Mouse (Mus musculus) neural tube, embryonic 13.5 days (tissue): ENCODE measurements around the gene Nr2f2. TPM values are rescaled to one million over a fixed set of nuclear protein-coding genes. Genes with fewer than 3 reads are reported as not detected.

ENCODE experiments used
- ATAC-seq: fragments of 200-750 bp; cut with Nextera tagmentation; 2 replicates; pipeline ENCODE4 v1.8.0; 2017; ENCODE audit warnings: low read depth, mild to moderate bottlenecking, moderate TSS enrichment, moderate library complexity
- H3K27ac ChIP-seq: fragments of 300-500 bp; sonication (generic); replicated peaks from 2 replicates; pipeline ENCODE4 v1.5.1; 2015; ENCODE audit warnings: moderate library complexity, mild to moderate bottlenecking, inconsistent platforms
- H3K27me3 ChIP-seq: fragments of 300-500 bp; sonication (generic); 2 replicates; pipeline ENCODE4 v1.6.1; 2015; ENCODE audit warnings: mild to moderate bottlenecking, inconsistent platforms
- H3K36me3 ChIP-seq: fragments of 300-500 bp; sonication (generic); 2 replicates; pipeline ENCODE4 v1.6.1; 2015; ENCODE audit warnings: mild to moderate bottlenecking, inconsistent platforms
- H3K4me1 ChIP-seq: fragments of 300-500 bp; sonication (generic); replicated peaks from 2 replicates; pipeline ENCODE4 v1.6.1; 2015; ENCODE audit warnings: inconsistent platforms
- H3K4me2 ChIP-seq: fragments of 300-500 bp; sonication (generic); 2 replicates; pipeline ENCODE4 v1.6.1; 2015; ENCODE audit warnings: inconsistent platforms, mild to moderate bottlenecking, moderate library complexity
- H3K4me3 ChIP-seq: fragments of 300-500 bp; sonication (generic); 2 replicates; pipeline ENCODE4 v1.5.1; 2015; ENCODE audit warnings: mild to moderate bottlenecking, inconsistent platforms
- H3K9ac ChIP-seq: fragments of 300-500 bp; sonication (generic); 2 replicates; pipeline ENCODE4 v1.6.1; 2015; ENCODE audit warnings: moderate library complexity, mild to moderate bottlenecking, inconsistent platforms
- H3K9me3 ChIP-seq: fragments of 300-500 bp; sonication (generic); 2 replicates; pipeline ENCODE4 v1.6.1; 2016; ENCODE audit warnings: inconsistent platforms
- WGBS: fragments of 180-500 bp; shearing (Covaris S2); methylation state at CpG from one replicate; pipeline ENCODE4 v1.1.7; 2015; 5-methylcytosine and 5-hydroxymethylcytosine counted together
- polyA plus RNA-seq: library from polyadenylated mRNA; unstranded; fragments of >200 nt; fragmentation: Nextera tagmentation; extraction: Ambion mirVana; gene quantifications from 2 replicates; pipeline ENCODE4 v1.2.1, GENCODE M21; 2015

Gene Nr2f2
- polyA plus RNA-seq, 1 experiment from 2014 or later, result 85.5 TPM

- Histone ChIP-seq H3K36me3 (0 out of 2 replicates have a peak, but pooled peaks cover 4% of the 10 kb centered on the region), H3K27me3 (peaks cover 23% of the 10 kb centered on the region), H3K27ac (peak overlapping the region; percentile 100), H3K9ac (peak overlapping the region; percentile 66), H3K4me1 (peaks cover 27% of the 10 kb centered on the region), H3K4me3 (peak overlapping the region; percentile 92), H3K4me2 (peak overlapping the region; percentile 90), H3K9me3 (no peaks in the 10 kb centered on the region)
- WGBS, result 6% methylated on average over 12 of the region's 12 CpGs
- ATAC-seq, result no peak
Observed at GRCm38 (mm10) chr7:70362526-70363170, 3.9 kb downstream of the Nr2f2 start.

GRCm38 (mm10) chr7:70361383-70362364 lies 4.9 kb downstream of the Nr2f2 start:
- peak; percentile 93 for ATAC-seq
- H3K4me3 ChIP-seq, result peak overlapping the region; percentile 92
- peak overlapping the region; percentile 100 for H3K27ac ChIP-seq
- peak overlapping the region; percentile 90 for H3K4me2 ChIP-seq
- peaks cover 14% of the 10 kb centered on the region for H3K27me3 ChIP-seq
- H3K4me1 ChIP-seq, result peaks cover 35% of the 10 kb centered on the region
- H3K36me3 ChIP-seq, result peaks cover 12% of the 10 kb centered on the region; the same call in 1 of the 2 replicates
- no peaks in the 10 kb centered on the region for H3K9me3 ChIP-seq
- WGBS, result under 1% methylated on average over 98 of the region's 98 CpGs
- H3K9ac ChIP-seq, result peak overlapping the region; percentile 96

GRCm38 (mm10) chr7:70360611-70361382 lies 5.7 kb downstream of the Nr2f2 start:
- H3K4me2 ChIP-seq, result peak overlapping the region; percentile 90
- H3K9me3 ChIP-seq, result no peaks in the 10 kb centered on the region
- ATAC-seq, result no peak
- H3K27ac ChIP-seq, result peak overlapping the region; percentile 100
- H3K36me3 ChIP-seq, result peaks cover 17% of the 10 kb centered on the region; the same call in 1 of the 2 replicates
- peak overlapping the region; percentile 96 for H3K9ac ChIP-seq
- peaks cover 43% of the 10 kb centered on the region for H3K4me1 ChIP-seq
- WGBS, result under 1% methylated on average over 67 of the region's 84 CpGs
- H3K4me3 ChIP-seq, result peak overlapping the region; percentile 92
- 0 out of 2 replicates have a peak, but pooled peaks cover 7% of the 10 kb centered on the region for H3K27me3 ChIP-seq

DNA sequence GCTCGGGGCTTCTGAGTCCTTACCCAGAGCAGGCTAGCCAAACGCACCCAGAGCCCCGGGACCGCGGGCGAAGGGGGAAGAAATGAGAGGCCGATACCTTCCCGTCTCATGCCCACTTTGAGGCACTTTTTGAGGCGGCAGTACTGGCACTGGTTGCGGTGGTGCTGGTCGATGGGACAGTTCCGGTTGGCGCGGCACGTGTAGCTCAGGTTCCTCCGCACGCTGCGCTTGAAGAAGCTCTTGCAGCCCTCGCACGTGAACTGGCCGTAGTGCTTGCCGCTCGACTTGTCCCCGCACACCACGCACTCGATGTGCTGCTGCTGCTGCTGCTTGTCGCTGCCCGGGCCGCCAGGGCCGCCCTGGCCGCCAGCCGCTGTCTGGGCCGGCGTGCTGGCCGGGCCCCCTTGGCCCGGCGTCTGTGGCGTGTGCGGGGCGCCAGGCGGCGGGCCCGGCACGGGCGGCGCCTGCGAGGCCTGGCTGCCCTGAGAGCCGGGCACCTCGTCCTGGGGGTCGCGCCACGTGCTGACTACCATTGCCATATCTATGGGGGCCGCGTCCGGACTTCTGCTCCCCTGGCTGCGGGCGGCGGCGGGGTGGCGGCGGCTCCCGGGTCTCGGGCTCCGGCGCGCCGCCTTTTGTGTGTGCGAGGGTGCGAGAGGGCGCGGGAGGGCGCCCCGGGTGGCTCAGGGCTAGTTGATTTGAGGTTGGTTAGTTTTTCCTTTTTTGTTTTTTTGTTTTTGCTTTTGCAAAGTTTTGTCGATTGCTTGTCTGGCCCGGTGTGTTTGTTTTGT lies 6.5 kb downstream of the Nr2f2 start:
- peak overlapping the region; percentile 100 for H3K27ac ChIP-seq
- no peaks in the 10 kb centered on the region for H3K9me3 ChIP-seq
- WGBS, result under 1% methylated on average over 72 of the region's 75 CpGs
- peak overlapping the region; percentile 96 for H3K9ac ChIP-seq
- peaks cover 46% of the 10 kb centered on the region for H3K4me1 ChIP-seq
- 0 out of 2 replicates have a peak, but pooled peaks cover 7% of the 10 kb centered on the region for H3K27me3 ChIP-seq
- peak overlapping the region; percentile 92 for H3K4me3 ChIP-seq
- peak overlapping the region; percentile 90 for H3K4me2 ChIP-seq
- H3K36me3 ChIP-seq, result peaks cover 19% of the 10 kb centered on the region; the same call in 1 of the 2 replicates
- ATAC-seq, result no peak

GRCm38 (mm10) chr7:70358848-70359591 lies 7.5 kb downstream of the Nr2f2 start:
- ATAC-seq, result no peak

DNA sequence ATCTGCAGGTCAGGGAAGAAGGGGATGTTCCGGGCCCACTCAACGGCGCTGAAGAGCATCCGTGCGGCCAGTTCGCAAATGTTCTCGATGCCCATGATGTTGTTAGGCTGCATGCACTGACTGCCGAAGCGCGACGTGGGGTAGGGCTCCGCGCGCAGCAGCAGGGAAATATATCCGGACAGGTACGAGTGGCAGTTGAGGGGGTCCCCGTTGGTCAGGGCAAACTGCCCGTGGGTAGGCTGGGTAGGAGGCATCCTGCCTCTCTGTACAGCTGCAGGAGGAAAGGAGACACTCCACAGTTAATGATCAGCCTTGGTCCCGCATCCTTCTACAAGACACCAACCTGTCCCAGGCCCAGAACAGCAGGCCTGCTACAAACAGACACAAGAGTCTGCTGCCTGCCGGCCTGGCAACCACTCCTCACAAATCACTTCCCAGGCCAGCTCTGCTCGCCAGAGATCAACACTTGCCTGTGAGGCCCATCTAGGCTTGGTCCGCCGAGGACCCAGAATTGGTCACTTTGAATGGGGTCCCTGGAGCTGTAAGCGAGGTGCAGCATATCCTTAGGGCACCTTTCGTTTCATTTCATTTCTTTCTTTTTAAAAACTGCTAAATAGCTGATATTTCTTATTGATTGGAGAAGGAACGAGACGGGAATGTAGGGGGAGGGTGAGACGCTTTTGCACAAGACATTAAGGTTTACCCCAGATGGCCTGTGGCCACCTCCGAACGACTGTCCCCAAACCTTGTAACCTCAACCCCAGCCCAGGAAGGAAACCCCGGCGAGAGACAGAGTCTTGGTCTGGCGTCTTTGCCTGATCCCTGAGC lies 8.3 kb downstream of the Nr2f2 start:
- H3K9me3 ChIP-seq, result no peaks in the 10 kb centered on the region
- peak overlapping the region; percentile 90 for H3K4me2 ChIP-seq
- peak overlapping the region; percentile 100 for H3K27ac ChIP-seq
- peaks cover 48% of the 10 kb centered on the region for H3K4me1 ChIP-seq
- WGBS, result under 1% methylated on average over 33 of the region's 33 CpGs
- H3K4me3 ChIP-seq, result peak overlapping the region; percentile 92
- H3K36me3 ChIP-seq, result peaks cover 19% of the 10 kb centered on the region; the same call in 1 of the 2 replicates
- H3K27me3 ChIP-seq, result 0 out of 2 replicates have a peak, but pooled peaks cover under 1% of the 10 kb centered on the region
- H3K9ac ChIP-seq, result peak overlapping the region; percentile 96
- no peak for ATAC-seq

More at GRCm38 (mm10) chr7:70358848-70359591, 7.5 kb downstream of the Nr2f2 start:
- Histone ChIP-seq H3K9ac (peak overlapping the region; percentile 96), H3K27ac (peak overlapping the region; percentile 100), H3K4me3 (peak overlapping the region; percentile 92), H3K9me3 (no peaks in the 10 kb centered on the region), H3K4me1 (peaks cover 48% of the 10 kb centered on the region), H3K36me3 (peaks cover 19% of the 10 kb centered on the region; the same call in 1 of the 2 replicates), H3K4me2 (peak overlapping the region; percentile 90), H3K27me3 (0 out of 2 replicates have a peak, but pooled peaks cover 7% of the 10 kb centered on the region)
- under 1% methylated on average over 33 of the region's 33 CpGs for WGBS

DNA sequence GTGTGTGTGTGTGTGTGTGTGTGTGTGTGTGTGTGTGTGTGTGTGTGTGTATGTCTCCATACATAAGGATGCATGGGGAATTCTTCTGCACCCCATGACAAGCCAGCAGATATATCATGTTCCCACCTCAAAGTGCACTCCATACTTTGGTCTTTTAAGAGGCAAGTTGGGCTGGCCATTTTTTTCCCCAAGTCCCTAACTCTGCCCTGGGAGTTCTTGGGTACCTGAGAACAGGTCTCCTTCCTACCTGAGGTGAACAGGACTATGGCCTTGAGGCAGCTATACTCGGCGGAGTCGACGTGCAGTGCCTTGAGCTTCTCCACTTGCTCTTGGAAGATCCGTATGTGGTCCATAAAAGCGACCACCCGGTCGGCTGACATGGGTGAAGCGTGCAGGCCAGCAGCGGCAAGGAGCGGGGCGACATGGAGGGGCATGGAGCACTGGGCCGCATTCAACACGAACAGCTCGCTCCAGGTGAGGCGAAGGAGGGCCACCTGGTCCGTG lies 9.0 kb downstream of the Nr2f2 start:
- Histone ChIP-seq H3K4me2 (peak overlapping the region; percentile 90), H3K27me3 (no peaks in the 10 kb centered on the region), H3K9ac (peak overlapping the region; percentile 96), H3K36me3 (peaks cover 19% of the 10 kb centered on the region; the same call in 1 of the 2 replicates), H3K27ac (peak overlapping the region; percentile 100), H3K9me3 (no peaks in the 10 kb centered on the region), H3K4me3 (peak overlapping the region; percentile 92), H3K4me1 (peaks cover 52% of the 10 kb centered on the region)
- no peak for ATAC-seq
- 2% methylated on average over 17 of the region's 17 CpGs for WGBS

DNA sequence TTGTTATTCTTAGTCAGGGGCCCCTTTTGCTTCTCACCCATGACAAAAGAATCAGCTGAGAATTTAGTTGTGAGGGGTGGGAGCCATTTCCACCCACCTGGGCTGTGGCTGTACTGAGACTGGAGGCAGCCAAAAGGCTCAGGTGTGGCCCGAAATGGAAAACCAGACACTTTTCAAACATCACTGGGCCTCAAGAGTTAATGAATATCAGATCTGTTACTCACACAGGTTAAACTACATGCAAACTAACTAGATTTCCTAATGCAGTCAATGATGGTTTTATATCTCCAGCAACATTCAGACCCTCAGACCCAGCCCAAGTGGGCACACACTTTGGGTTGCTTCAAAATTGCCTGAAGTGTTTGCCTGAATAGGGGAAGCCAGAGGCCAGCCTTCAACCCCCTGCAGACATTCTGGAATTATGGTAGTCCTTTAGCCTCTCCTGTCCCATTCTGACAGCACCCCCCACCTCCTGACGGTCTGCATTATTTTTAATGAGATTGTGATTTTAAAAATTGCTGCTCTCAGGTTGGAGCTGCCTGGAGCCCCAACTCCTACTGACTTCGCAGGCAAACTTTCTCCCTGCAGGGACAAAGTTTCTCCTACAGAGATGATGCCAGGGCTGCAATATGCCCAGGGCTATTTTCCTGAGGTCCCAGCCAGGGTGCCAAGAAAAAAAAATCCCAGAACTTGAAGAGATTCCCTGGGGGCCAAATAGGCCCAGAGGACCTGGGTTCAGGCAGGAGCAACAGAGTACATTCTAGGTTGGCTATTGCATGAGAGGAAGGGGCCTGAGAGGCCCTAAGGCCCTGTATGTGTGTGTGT lies 9.6 kb downstream of the Nr2f2 start:
- H3K4me3 ChIP-seq, result peak overlapping the region; percentile 92
- peak overlapping the region; percentile 100 for H3K27ac ChIP-seq
- 18% methylated on average over 3 of the region's 3 CpGs for WGBS
- H3K4me1 ChIP-seq, result peaks cover 53% of the 10 kb centered on the region
- peak overlapping the region; percentile 96 for H3K9ac ChIP-seq
- no peaks in the 10 kb centered on the region for H3K27me3 ChIP-seq
- peak overlapping the region; percentile 90 for H3K4me2 ChIP-seq
- peaks cover 19% of the 10 kb centered on the region; the same call in 1 of the 2 replicates for H3K36me3 ChIP-seq
- no peaks in the 10 kb centered on the region for H3K9me3 ChIP-seq
- ATAC-seq, result no peak
